15 mouse cellular contexts compared by ENCODE assay signal in the genomic region with DNA sequence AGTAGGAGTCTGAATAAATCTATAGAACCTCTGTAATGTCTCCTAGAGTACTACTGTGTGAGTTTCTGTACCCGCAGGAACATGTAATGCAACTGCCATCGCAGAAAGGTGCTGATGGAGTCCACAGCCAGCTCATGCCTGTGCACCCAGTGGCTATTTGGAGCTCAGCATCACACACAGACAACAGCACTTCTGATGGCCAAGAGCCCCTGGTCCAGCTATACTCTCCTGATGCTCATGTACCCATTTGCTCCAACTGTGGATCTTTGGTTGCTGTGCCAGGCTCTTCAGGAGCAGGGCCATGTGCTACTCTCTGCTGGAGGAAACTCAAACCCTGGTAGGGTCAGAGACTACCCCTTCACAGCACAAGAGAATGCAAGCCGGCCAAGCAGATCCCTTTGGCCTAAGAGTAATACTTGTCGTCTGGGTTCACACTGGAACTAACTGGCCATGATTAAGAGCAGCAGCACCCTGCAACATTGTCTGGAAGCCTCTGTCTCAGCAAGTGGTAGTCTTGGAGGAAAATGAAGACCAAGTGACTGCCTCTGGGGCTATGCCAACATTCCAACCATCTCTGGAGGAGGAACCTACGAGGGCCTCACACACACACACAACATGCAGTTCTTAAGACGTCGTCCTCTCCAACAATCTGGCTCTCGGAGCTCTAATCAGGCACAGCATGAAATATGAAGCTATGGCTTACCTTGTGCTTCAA.
"Had no signal": no experiment of that assay in that cellular context is flagged by ENCODE, and none has a peak within 500 bp of the region (broad histone marks: within the 10 kb centered on the region; RNA-seq: fewer than 3 reads in every experiment).

No protein-coding gene starts in this region.

- H3K4me2 ChIP-seq: kidney, embryonic 15.5 days; liver, embryonic 13.5 days; lung, embryonic 14.5 days; midbrain, embryonic 12.5 days; midbrain, embryonic 15.5 days; neural tube, embryonic 13.5 days had no signal

- H3K9me3 ChIP-seq: kidney, embryonic 15.5 days; liver, embryonic 13.5 days; midbrain, embryonic 12.5 days; midbrain, embryonic 15.5 days; neural tube, embryonic 13.5 days had no signal

- ATAC-seq: lung, postnatal 0 days; midbrain, embryonic 15.5 days had no signal

- H3K9ac ChIP-seq: kidney, embryonic 15.5 days; liver, embryonic 13.5 days; lung, embryonic 14.5 days; midbrain, embryonic 12.5 days; midbrain, embryonic 15.5 days; neural tube, embryonic 13.5 days had no signal

- H3K4me3 ChIP-seq: kidney, embryonic 15.5 days; left cerebral cortex, adult 2 months; liver, embryonic 13.5 days; midbrain, embryonic 12.5 days; midbrain, embryonic 15.5 days; neural tube, embryonic 13.5 days had no signal

- H3K36me3 ChIP-seq: midbrain, embryonic 15.5 days had no signal

- DNase-seq: kidney, adult 11 months; kidney, adult 8-10 months; kidney, postnatal 10 days; kidney, postnatal 36 days; layer of hippocampus, postnatal 36 days; liver, embryonic 13.5 days; lung, embryonic 14.5 days; thymus, postnatal 25 days had no signal

- H3K4me1 ChIP-seq: kidney, embryonic 15.5 days; midbrain, embryonic 12.5 days; midbrain, embryonic 15.5 days; neural tube, embryonic 13.5 days had no signal

- H3K27ac ChIP-seq: kidney, embryonic 15.5 days; left cerebral cortex, adult 2 months; liver, embryonic 13.5 days; macrophage; midbrain, embryonic 12.5 days; midbrain, embryonic 15.5 days; neural tube, embryonic 13.5 days had no signal

- H3K27me3 ChIP-seq: kidney, embryonic 15.5 days; liver, embryonic 13.5 days; midbrain, embryonic 12.5 days; midbrain, embryonic 15.5 days; neural tube, embryonic 13.5 days had no signal
